Mouse (Mus musculus): Measurements from ENCODE around the gene Rrad.
"Not testable (repeated sequence)": the region's sequence is repeated elsewhere in the genome, so short reads cannot be mapped to it uniquely, and the experiment has no call there.

The Rrad gene

GRCm38 (mm10) chr8:104630981-104631663 is at the start of gene Rrad:
Rrad (minus strand) TSS chr8:104631327.
- DNase-seq (ENCODE audit: low spot score) = peak; percentile 88

- DNase-seq (ENCODE audit: low spot score) = no peak
Measured at GRCm38 (mm10) chr8:104655614-104656013, 24.5 kb upstream of the Rrad start.

GRCm38 (mm10) chr8:104654984-104655383 is 23.9 kb upstream of the Rrad start:
- peak; percentile 93 for DNase-seq (ENCODE audit: low spot score)

- DNase-seq (ENCODE audit: low spot score) = not testable (repeated sequence)
Measured at GRCm38 (mm10) chr8:104644187-104644586, 13.1 kb upstream of the Rrad start.

GRCm38 (mm10) chr8:104642324-104642654 is 11.2 kb upstream of the Rrad start:
- DNase-seq (ENCODE audit: low spot score) = no peak

GRCm38 (mm10) chr8:104641426-104642323 is 10.5 kb upstream of the Rrad start, which contains the start of gene Ciao2b:
Ciao2b (minus strand) TSS chr8:104641965.
- DNase-seq (ENCODE audit: low spot score) = peak; percentile 90

- DNase-seq (ENCODE audit: low spot score) = no peak
Measured at GRCm38 (mm10) chr8:104640831-104641370, 9.8 kb upstream of the Rrad start.

GRCm38 (mm10) chr8:104640241-104640640 is 9.1 kb upstream of the Rrad start:
- no peak for DNase-seq (ENCODE audit: low spot score)

GRCm38 (mm10) chr8:104638010-104638409 is 6.9 kb upstream of the Rrad start:
- no peak for DNase-seq (ENCODE audit: low spot score)

- no peak for DNase-seq (ENCODE audit: low spot score)
Measured at GRCm38 (mm10) chr8:104635004-104635710, 4.0 kb upstream of the Rrad start.

- DNase-seq (ENCODE audit: low spot score) = no peak
Measured at GRCm38 (mm10) chr8:104633156-104633744, 2.1 kb upstream of the Rrad start.

- DNase-seq (ENCODE audit: low spot score) = peak; percentile 49
Measured at GRCm38 (mm10) chr8:104632486-104632885, 1.4 kb upstream of the Rrad start.

GRCm38 (mm10) chr8:104631975-104632374 is 848 bp upstream of the Rrad start:
- peak; percentile 27 for DNase-seq (ENCODE audit: low spot score)

GRCm38 (mm10) chr8:104630574-104630973 is 553 bp downstream of the Rrad start:
- peak; percentile 69 for DNase-seq (ENCODE audit: low spot score)

GRCm38 (mm10) chr8:104630111-104630479 is 1.0 kb downstream of the Rrad start:
- DNase-seq (ENCODE audit: low spot score) = no peak

- DNase-seq (ENCODE audit: low spot score) = peak; percentile 86
Measured at GRCm38 (mm10) chr8:104629306-104630110, 1.6 kb downstream of the Rrad start.

- no peak for DNase-seq (ENCODE audit: low spot score)
Measured at GRCm38 (mm10) chr8:104628402-104628801, 2.7 kb downstream of the Rrad start.

GRCm38 (mm10) chr8:104627065-104627740 is 3.9 kb downstream of the Rrad start:
- DNase-seq (ENCODE audit: low spot score) = no peak

GRCm38 (mm10) chr8:104624161-104624560 is 7.0 kb downstream of the Rrad start, which contains the start of gene Cdh16:
Cdh16 (minus strand) TSS chr8:104624396.
- no peak for DNase-seq (ENCODE audit: low spot score)

- no peak for DNase-seq (ENCODE audit: low spot score)
Measured at GRCm38 (mm10) chr8:104620765-104621164, 10.4 kb downstream of the Rrad start.
